Mouse (Mus musculus) left cerebral cortex, adult 8-10 months (tissue): ENCODE data around the gene Vmn1r27. TPM values are rescaled to one million over a fixed set of nuclear protein-coding genes. Genes with fewer than 3 reads are reported as not detected.

ENCODE experiments used
- DNase-seq, 2 experiments: peaks; one replicate each; pipeline ENCODE4 v3.0.0; 2022; ENCODE audit warnings: low spot score in 2 of 2
- total RNA-seq, 4 experiments: library from RNA; stranded (reverse); gene quantifications; 2 replicates each; pipeline ENCODE4 v1.2.4; 2022

The Vmn1r27 gene
- not detected for total RNA-seq

GRCm38 (mm10) chr6:58218721-58219120 is at the start of gene Vmn1r27:
Gene Vmn1r27, minus strand, starts transcription at chr6:58218821.
- no peak for DNase-seq

- DNase-seq: no peak
Observed at GRCm38 (mm10) chr6:58261737-58262136, 43.1 kb upstream of the Vmn1r27 start, which contains the start of gene Vmn1r28. Gene Vmn1r28, plus strand, starts transcription at chr6:58262037.

GRCm38 (mm10) chr6:58216119-58216518 is 2.5 kb downstream of the Vmn1r27 start:
- DNase-seq: no peak

Other genes with a start within 250 kb of the Vmn1r27 start
- not detected for gene Vmn1r25, start 238.0 kb downstream of the Vmn1r27 start, total RNA-seq
- gene Vmn1r26, start 203.7 kb downstream of the Vmn1r27 start, total RNA-seq: not detected
- gene Vmn1r28, start 43.2 kb upstream of the Vmn1r27 start, total RNA-seq: not detected
- gene Vmn1r29, start 82.7 kb upstream of the Vmn1r27 start, total RNA-seq: under 1 TPM in 1 of 4 experiments, not detected in 3; 0.11 TPM
- not detected for gene Vmn1r30, start 224.6 kb upstream of the Vmn1r27 start, total RNA-seq